Mouse (Mus musculus): ENCODE results near the gene Sugct. TPM values are rescaled to one million over a fixed set of nuclear protein-coding genes. Genes with fewer than 3 reads are reported as not detected.

Gene Sugct
- polyA plus RNA-seq, 1 experiment from 2014 or later, result 6.4 TPM

DNA sequence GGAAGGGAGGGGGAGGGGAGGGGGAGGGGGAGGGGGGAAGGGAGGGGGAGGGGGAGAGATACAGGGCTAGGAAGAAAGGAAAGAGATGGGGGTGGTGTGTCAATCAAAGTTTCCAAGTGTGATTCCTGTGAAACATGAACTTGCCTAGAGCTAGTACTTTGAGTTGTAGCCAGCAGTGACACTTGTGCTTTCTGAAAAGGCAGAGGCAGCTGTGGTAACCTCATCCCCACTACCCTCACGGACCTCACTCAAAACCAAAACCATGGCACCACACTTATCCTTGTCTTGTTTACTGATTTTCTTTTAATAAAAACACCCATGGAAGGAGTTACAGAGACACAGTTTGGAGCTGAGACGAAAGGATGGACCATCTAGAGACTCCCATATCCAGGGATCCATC, 698.9 kb downstream of the Sugct start:
- Histone ChIP-seq H3K4me3 (ENCODE audit: low read length) (no peak overlapping the region), H3K4me2 (ENCODE audit: low read depth, low read length) (no peak overlapping the region), H3K27me3 (ENCODE audit: control insufficient read depth, insufficient read depth, low read length) (no peaks in the 10 kb centered on the region), H3K9me3 (replicated peaks; ENCODE audit: control insufficient read depth, low read length) (0 out of 2 replicates have a peak, but pooled peaks cover 2% of the 10 kb centered on the region), H3K27ac (ENCODE audit: low read length) (no peak overlapping the region), H3K36me3 (ENCODE audit: control insufficient read depth, insufficient read depth) (no peaks in the 10 kb centered on the region), H3K9ac (ENCODE audit: low read length) (no peak overlapping the region), H3K4me1 (ENCODE audit: control insufficient read depth, insufficient read depth, low read length) (peaks cover 14% of the 10 kb centered on the region)
- WGBS, result 85% methylated on average over 2 of the region's 2 CpGs
- ATAC-seq (replicated peaks; ENCODE audit: extremely low read depth, insufficient read depth, low FRiP score), result no peak

- H3K27me3 ChIP-seq (ENCODE audit: control insufficient read depth, insufficient read depth, low read length), result no peaks in the 10 kb centered on the region
- no peak for ATAC-seq (replicated peaks; ENCODE audit: extremely low read depth, insufficient read depth, low FRiP score)
- WGBS, result 73% methylated on average over 3 of the region's 3 CpGs
Measured at GRCm38 (mm10) chr13:16995321-16995720, 700.0 kb downstream of the Sugct start.

GRCm38 (mm10) chr13:16977743-16978142, 717.6 kb downstream of the Sugct start:
- peak; percentile 37 for ATAC-seq (replicated peaks; ENCODE audit: extremely low read depth, insufficient read depth, low FRiP score)
- Histone ChIP-seq H3K4me1 (ENCODE audit: control insufficient read depth, insufficient read depth, low read length) (peaks cover 3% of the 10 kb centered on the region; the same call in 1 of the 2 replicates), H3K27ac (ENCODE audit: low read length) (peak overlapping the region; percentile 42), H3K4me2 (ENCODE audit: low read depth, low read length) (peak overlapping the region; percentile 37; the same call in 1 of the 2 replicates), H3K36me3 (ENCODE audit: control insufficient read depth, insufficient read depth) (no peaks in the 10 kb centered on the region), H3K9ac (ENCODE audit: low read length) (no peak overlapping the region), H3K9me3 (replicated peaks; ENCODE audit: control insufficient read depth, low read length) (no peaks in the 10 kb centered on the region), H3K4me3 (ENCODE audit: low read length) (no peak overlapping the region), H3K27me3 (ENCODE audit: control insufficient read depth, insufficient read depth, low read length) (no peaks in the 10 kb centered on the region)
- WGBS, result 48% methylated on average over 6 of the region's 6 CpGs

More at GRCm38 (mm10) chr13:16995321-16995720, 700.0 kb downstream of the Sugct start:
- no peak overlapping the region for H3K4me2 ChIP-seq (ENCODE audit: low read depth, low read length)
- no peaks in the 10 kb centered on the region for H3K36me3 ChIP-seq (ENCODE audit: control insufficient read depth, insufficient read depth)
- H3K4me1 ChIP-seq (ENCODE audit: control insufficient read depth, insufficient read depth, low read length), result peaks cover 14% of the 10 kb centered on the region
- no peak overlapping the region for H3K4me3 ChIP-seq (ENCODE audit: low read length)
- no peak overlapping the region for H3K9ac ChIP-seq (ENCODE audit: low read length)
- H3K9me3 ChIP-seq (replicated peaks; ENCODE audit: control insufficient read depth, low read length), result no peaks in the 10 kb centered on the region
- no peak overlapping the region for H3K27ac ChIP-seq (ENCODE audit: low read length)

DNA sequence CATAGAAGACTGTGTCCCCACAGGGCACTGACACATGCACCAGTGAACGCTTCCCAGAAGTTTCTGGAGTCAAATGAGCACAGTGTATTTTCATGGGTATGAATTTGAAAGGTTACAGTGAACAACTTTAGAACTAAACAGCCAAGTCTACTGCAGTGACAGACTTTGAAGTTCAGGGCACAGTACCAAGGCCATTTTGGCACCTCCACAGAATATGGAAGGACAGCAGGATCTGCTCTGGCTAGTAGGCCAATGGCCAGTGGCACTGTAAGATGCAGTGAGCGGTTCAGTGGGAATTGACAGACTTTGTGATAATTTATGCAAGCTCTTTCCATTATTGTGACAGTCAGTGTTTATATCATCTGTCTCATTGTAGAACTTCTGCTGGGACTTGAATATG, 724.1 kb downstream of the Sugct start:
- no peak overlapping the region for H3K4me3 ChIP-seq (ENCODE audit: low read length)
- no peaks in the 10 kb centered on the region for H3K9me3 ChIP-seq (replicated peaks; ENCODE audit: control insufficient read depth, low read length)
- H3K9ac ChIP-seq (ENCODE audit: low read length), result no peak overlapping the region
- no peak overlapping the region for H3K4me2 ChIP-seq (ENCODE audit: low read depth, low read length)
- ATAC-seq (replicated peaks; ENCODE audit: extremely low read depth, insufficient read depth, low FRiP score), result no peak
- no peak overlapping the region for H3K27ac ChIP-seq (ENCODE audit: low read length)
- no peaks in the 10 kb centered on the region for H3K4me1 ChIP-seq (ENCODE audit: control insufficient read depth, insufficient read depth, low read length)
- 88% methylated on average over 2 of the region's 2 CpGs for WGBS
- H3K36me3 ChIP-seq (ENCODE audit: control insufficient read depth, insufficient read depth), result no peaks in the 10 kb centered on the region
- H3K27me3 ChIP-seq (ENCODE audit: control insufficient read depth, insufficient read depth, low read length), result no peaks in the 10 kb centered on the region

GRCm38 (mm10) chr13:16968995-16969394, 726.4 kb downstream of the Sugct start:
- WGBS, result 63% methylated on average over 5 of the region's 5 CpGs
- Histone ChIP-seq H3K4me2 (ENCODE audit: low read depth, low read length) (no peak overlapping the region), H3K9ac (ENCODE audit: low read length) (no peak overlapping the region), H3K36me3 (ENCODE audit: control insufficient read depth, insufficient read depth) (no peaks in the 10 kb centered on the region), H3K27ac (ENCODE audit: low read length) (no peak overlapping the region), H3K27me3 (ENCODE audit: control insufficient read depth, insufficient read depth, low read length) (no peaks in the 10 kb centered on the region), H3K4me3 (ENCODE audit: low read length) (no peak overlapping the region), H3K9me3 (replicated peaks; ENCODE audit: control insufficient read depth, low read length) (no peaks in the 10 kb centered on the region), H3K4me1 (ENCODE audit: control insufficient read depth, insufficient read depth, low read length) (no peaks in the 10 kb centered on the region)
- no peak for ATAC-seq (replicated peaks; ENCODE audit: extremely low read depth, insufficient read depth, low FRiP score)

DNA sequence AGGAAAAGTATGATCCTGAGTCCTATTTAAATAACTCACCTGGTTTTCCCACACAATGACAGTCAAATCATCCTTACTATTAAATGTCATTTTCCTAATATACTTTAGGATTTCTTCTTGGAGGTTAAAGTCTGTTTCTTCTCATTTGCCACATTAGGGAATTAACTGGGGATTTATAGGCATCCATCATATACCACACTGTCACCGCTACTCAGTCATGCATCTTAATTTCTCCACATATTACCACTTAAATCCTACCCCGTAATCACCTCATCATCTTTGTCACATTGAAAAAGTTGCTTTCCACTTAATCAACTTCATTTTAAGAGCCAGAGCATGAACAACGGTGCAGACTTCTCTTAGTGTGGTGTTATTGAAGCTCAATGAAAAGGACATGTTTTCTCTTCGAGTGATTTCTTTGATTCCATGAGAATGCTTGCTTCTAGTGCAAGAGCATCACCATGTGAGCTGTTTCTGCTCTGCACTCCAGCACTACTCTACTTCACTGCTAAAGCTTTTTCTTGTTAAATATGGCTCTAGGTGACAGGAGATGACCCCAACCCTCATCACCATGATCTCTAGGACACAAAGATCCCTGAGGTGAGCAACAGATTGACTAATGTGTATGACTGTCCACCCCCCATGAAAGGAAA, 730.4 kb downstream of the Sugct start:
- H3K9me3 ChIP-seq (replicated peaks; ENCODE audit: control insufficient read depth, low read length), result no peaks in the 10 kb centered on the region
- H3K4me2 ChIP-seq (ENCODE audit: low read depth, low read length), result no peak overlapping the region
- ATAC-seq (replicated peaks; ENCODE audit: extremely low read depth, insufficient read depth, low FRiP score), result no peak
- 74% methylated on average over 4 of the region's 4 CpGs for WGBS
- no peaks in the 10 kb centered on the region for H3K4me1 ChIP-seq (ENCODE audit: control insufficient read depth, insufficient read depth, low read length)
- H3K27ac ChIP-seq (ENCODE audit: low read length), result no peak overlapping the region
- no peak overlapping the region for H3K9ac ChIP-seq (ENCODE audit: low read length)
- H3K36me3 ChIP-seq (ENCODE audit: control insufficient read depth, insufficient read depth), result no peaks in the 10 kb centered on the region
- H3K4me3 ChIP-seq (ENCODE audit: low read length), result no peak overlapping the region
- no peaks in the 10 kb centered on the region for H3K27me3 ChIP-seq (ENCODE audit: control insufficient read depth, insufficient read depth, low read length)

- H3K27me3 ChIP-seq (ENCODE audit: control insufficient read depth, insufficient read depth, low read length), result no peaks in the 10 kb centered on the region
- no peak overlapping the region for H3K27ac ChIP-seq (ENCODE audit: low read length)
- no peak overlapping the region for H3K9ac ChIP-seq (ENCODE audit: low read length)
- no peak overlapping the region for H3K4me3 ChIP-seq (ENCODE audit: low read length)
- ATAC-seq (replicated peaks; ENCODE audit: extremely low read depth, insufficient read depth, low FRiP score), result no peak
- H3K36me3 ChIP-seq (ENCODE audit: control insufficient read depth, insufficient read depth), result no peaks in the 10 kb centered on the region
- H3K9me3 ChIP-seq (replicated peaks; ENCODE audit: control insufficient read depth, low read length), result no peaks in the 10 kb centered on the region
- no peak overlapping the region for H3K4me2 ChIP-seq (ENCODE audit: low read depth, low read length)
- H3K4me1 ChIP-seq (ENCODE audit: control insufficient read depth, insufficient read depth, low read length), result no peaks in the 10 kb centered on the region
- WGBS, result 76% methylated on average over 4 of the region's 4 CpGs
Measured at GRCm38 (mm10) chr13:16952045-16952444, 743.3 kb downstream of the Sugct start.

GRCm38 (mm10) chr13:16939466-16939811, 755.9 kb downstream of the Sugct start:
- Histone ChIP-seq H3K4me3 (ENCODE audit: low read length) (no peak overlapping the region), H3K4me2 (ENCODE audit: low read depth, low read length) (no peak overlapping the region), H3K27me3 (ENCODE audit: control insufficient read depth, insufficient read depth, low read length) (no peaks in the 10 kb centered on the region), H3K36me3 (ENCODE audit: control insufficient read depth, insufficient read depth) (no peaks in the 10 kb centered on the region), H3K9me3 (replicated peaks; ENCODE audit: control insufficient read depth, low read length) (no peaks in the 10 kb centered on the region), H3K9ac (ENCODE audit: low read length) (no peak overlapping the region), H3K27ac (ENCODE audit: low read length) (no peak overlapping the region), H3K4me1 (ENCODE audit: control insufficient read depth, insufficient read depth, low read length) (peaks cover 19% of the 10 kb centered on the region)
- 79% methylated on average over 5 of the region's 5 CpGs for WGBS
- ATAC-seq (replicated peaks; ENCODE audit: extremely low read depth, insufficient read depth, low FRiP score), result no peak

- no peaks in the 10 kb centered on the region for H3K27me3 ChIP-seq (ENCODE audit: control insufficient read depth, insufficient read depth, low read length)
- H3K9me3 ChIP-seq (replicated peaks; ENCODE audit: control insufficient read depth, low read length), result no peaks in the 10 kb centered on the region
- no peaks in the 10 kb centered on the region for H3K36me3 ChIP-seq (ENCODE audit: control insufficient read depth, insufficient read depth)
- peaks cover 19% of the 10 kb centered on the region for H3K4me1 ChIP-seq (ENCODE audit: control insufficient read depth, insufficient read depth, low read length)
- 59% methylated on average over 12 of the region's 12 CpGs for WGBS
- no peak overlapping the region for H3K9ac ChIP-seq (ENCODE audit: low read length)
- H3K27ac ChIP-seq (ENCODE audit: low read length), result peak overlapping the region; percentile 84
- no peak for ATAC-seq (replicated peaks; ENCODE audit: extremely low read depth, insufficient read depth, low FRiP score)
- H3K4me2 ChIP-seq (ENCODE audit: low read depth, low read length), result peak overlapping the region; percentile 50; the same call in 1 of the 2 replicates
- no peak overlapping the region for H3K4me3 ChIP-seq (ENCODE audit: low read length)
Measured at GRCm38 (mm10) chr13:16938552-16939465, 756.5 kb downstream of the Sugct start.

Data from heart, embryonic 16.5 days (tissue).